ENCODE assay signal across 26 mouse cellular contexts in genomic region chr6:59351108-59351789, GRCm38 (mm10).
DNase-seq lines count a peak whose midpoint lies in the region; ATAC-seq and TF ChIP-seq lines count a peak whose summit lies in the region.
"Had no signal": no experiment of that assay in that cellular context is flagged by ENCODE, and none has a peak within 500 bp of the region (broad histone marks: within the 10 kb centered on the region; RNA-seq: fewer than 3 reads in every experiment).

No protein-coding gene starts in this region.

- H3K9ac ChIP-seq in hindbrain, postnatal 0 days (replicated peaks; ENCODE audit: low read length), result no peak overlapping the region
- H3K9ac ChIP-seq in hindbrain, embryonic 11.5 days (ENCODE audit: low read depth, low read length), result no peak overlapping the region
- H3K9ac ChIP-seq: embryonic facial prominence, embryonic 12.5 days; hindbrain, embryonic 14.5 days; intestine, embryonic 15.5 days; liver, embryonic 15.5 days; neural tube, embryonic 15.5 days had no signal

- no peak for TF ChIP-seq CTCF in hindbrain, postnatal 0 days (IDR thresholded peaks at IDR 0.05; ENCODE audit: low read depth)

- 74% methylated on average over 5 of the region's 5 CpGs for WGBS in hindbrain, postnatal 0 days
- 94% methylated on average over 5 of the region's 5 CpGs for WGBS in hindbrain, embryonic 11.5 days

- peak; percentile 60; the same call in 1 of the 2 replicates for ATAC-seq in hindbrain, postnatal 0 days
- ATAC-seq in hindbrain, embryonic 11.5 days (ENCODE audit: low FRiP score), result no peak
- ATAC-seq in cerebellum, adult (ENCODE audit: insufficient number of reproducible peaks, low FRiP score, low TSS enrichment), result peak; percentile 74; the same call in 1 of the 2 replicates
- ATAC-seq: intestine, embryonic 15.5 days; lung, postnatal 0 days; Patski had no signal

- no peak overlapping the region for H3K27ac ChIP-seq in hindbrain, postnatal 0 days
- H3K27ac ChIP-seq in hindbrain, embryonic 11.5 days (ENCODE audit: low read depth, low read length), result no peak overlapping the region
- H3K27ac ChIP-seq: embryonic facial prominence, embryonic 12.5 days; gastrocnemius, adult 2 months; hindbrain, embryonic 14.5 days; intestine, embryonic 15.5 days; layer of hippocampus, adult 2 months; limb, embryonic 10.5 days; liver, embryonic 15.5 days; macrophage; neural tube, embryonic 15.5 days had no signal

- H3K4me3 ChIP-seq in hindbrain, postnatal 0 days (ENCODE audit: low read length), result no peak overlapping the region
- H3K4me3 ChIP-seq in hindbrain, embryonic 11.5 days (ENCODE audit: low read depth, low read length), result no peak overlapping the region
- H3K4me3 ChIP-seq: embryonic facial prominence, embryonic 12.5 days; gastrocnemius, adult 2 months; intestine, embryonic 15.5 days; layer of hippocampus, adult 2 months; limb, embryonic 10.5 days; liver, embryonic 15.5 days; neural tube, embryonic 15.5 days had no signal

- DNase-seq in hindbrain, postnatal 0 days (ENCODE audit: low spot score), result peak; percentile 41
- DNase-seq in hindbrain, embryonic 11.5 days (ENCODE audit: low spot score), result no peak
- peak; percentile 62 for DNase-seq in cerebellum, adult 8-10 months
- DNase-seq in cerebellum, postnatal 36 days, result peak; percentile 75 to 76
- DNase-seq in embryo, embryonic 9.5 days (ENCODE audit: extremely low spot score), result no peak
- DNase-seq in ovary, postnatal 36 days (ENCODE audit: low spot score), result no peak
- no peak for DNase-seq in layer of hippocampus, adult 9-11 months
- DNase-seq: adrenal gland, postnatal 36 days; B cell, adult 2 months; gastrocnemius, adult 2 months; kidney, postnatal 25 days; liver had no signal

- H3K9me3 ChIP-seq in hindbrain, postnatal 0 days (ENCODE audit: low read length), result no peaks in the 10 kb centered on the region
- no peaks in the 10 kb centered on the region for H3K9me3 ChIP-seq in hindbrain, embryonic 11.5 days (ENCODE audit: control insufficient read depth, low read length)
- H3K9me3 ChIP-seq: embryonic facial prominence, embryonic 12.5 days; G1E; intestine, embryonic 15.5 days; limb, embryonic 10.5 days; liver, embryonic 15.5 days; neural tube, embryonic 15.5 days had no signal

- no peaks in the 10 kb centered on the region for H3K4me1 ChIP-seq in hindbrain, postnatal 0 days (ENCODE audit: insufficient read depth, low read length)
- H3K4me1 ChIP-seq in hindbrain, embryonic 11.5 days (replicated peaks; ENCODE audit: control insufficient read depth, insufficient read depth, low read length), result no peaks in the 10 kb centered on the region
- H3K4me1 ChIP-seq: embryonic facial prominence, embryonic 12.5 days; intestine, embryonic 15.5 days; limb, embryonic 10.5 days; liver, embryonic 15.5 days; neural tube, embryonic 15.5 days had no signal

- H3K36me3 ChIP-seq in hindbrain, postnatal 0 days (ENCODE audit: insufficient read depth, low read length), result peaks cover 4% of the 10 kb centered on the region; the same call in 1 of the 2 replicates
- H3K36me3 ChIP-seq in hindbrain, embryonic 11.5 days (ENCODE audit: control insufficient read depth, insufficient read depth, low read length), result no peaks in the 10 kb centered on the region
- H3K36me3 ChIP-seq: embryonic facial prominence, embryonic 12.5 days; G1E; intestine, embryonic 15.5 days; limb, embryonic 10.5 days; liver, embryonic 15.5 days; neural tube, embryonic 15.5 days had no signal

- H3K4me2 ChIP-seq in hindbrain, postnatal 0 days (ENCODE audit: low read depth, low read length), result no peak overlapping the region
- H3K4me2 ChIP-seq in hindbrain, embryonic 11.5 days (replicated peaks; ENCODE audit: low read depth, low read length), result no peak overlapping the region
- H3K4me2 ChIP-seq: embryonic facial prominence, embryonic 12.5 days; hindbrain, embryonic 14.5 days; intestine, embryonic 15.5 days; liver, embryonic 15.5 days; midbrain, embryonic 11.5 days; neural tube, embryonic 15.5 days had no signal

- no peaks in the 10 kb centered on the region for H3K27me3 ChIP-seq in hindbrain, postnatal 0 days (ENCODE audit: insufficient read depth, low read length)
- no peaks in the 10 kb centered on the region for H3K27me3 ChIP-seq in hindbrain, embryonic 11.5 days (ENCODE audit: control insufficient read depth, insufficient read depth, low read length)
- H3K27me3 ChIP-seq: CH12.LX; embryonic facial prominence, embryonic 12.5 days; intestine, embryonic 15.5 days; liver, embryonic 15.5 days; neural tube, embryonic 15.5 days had no signal

Comparison
In these comparisons a context has a peak if more than half of its experiments do, and no peak if none do; other contexts are left out.
1. DNase-seq: peak in hindbrain, postnatal 0 days (single experiment), cerebellum, adult 8-10 months (single experiment) and cerebellum, postnatal 36 days (2 of 2); none in hindbrain, embryonic 11.5 days (single experiment), embryo, embryonic 9.5 days (single experiment), ovary, postnatal 36 days (single experiment) and layer of hippocampus, adult 9-11 months (single experiment).